Comparison of ENCODE assay signal across 13 mouse cellular contexts in the genomic region with DNA sequence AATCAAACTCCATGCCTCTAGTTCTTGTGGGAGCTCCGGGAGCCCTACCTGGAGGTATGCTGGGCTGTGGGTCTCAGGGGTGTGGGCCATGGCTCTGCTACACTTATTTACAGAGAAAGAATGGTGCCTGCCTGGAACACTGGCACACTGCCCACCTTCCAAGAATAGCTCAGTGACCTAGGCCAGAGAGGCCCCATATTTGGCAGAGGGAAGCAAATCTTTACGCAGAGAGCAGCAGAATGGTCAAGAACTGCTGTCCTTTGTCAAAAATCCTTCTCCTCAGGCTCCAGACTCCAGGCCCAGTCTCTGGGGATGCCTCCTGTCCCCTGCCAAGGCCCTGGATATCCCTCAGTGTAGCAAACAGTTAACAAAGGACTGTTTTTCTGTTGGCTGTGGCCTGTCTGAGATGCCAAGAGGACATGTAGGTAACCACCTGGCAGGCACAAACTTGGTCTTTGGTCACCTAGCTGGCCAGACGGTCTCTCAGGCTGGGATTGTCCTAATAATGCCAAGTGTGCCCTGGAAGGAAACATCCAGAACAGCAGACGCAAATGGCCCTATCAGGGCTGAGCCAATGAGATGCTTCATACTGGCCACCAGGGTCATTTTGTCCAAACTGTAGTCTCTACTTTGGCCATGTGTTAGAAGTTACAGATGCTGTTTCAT. TPM values are rescaled to one million over a fixed set of nuclear protein-coding genes. Genes with fewer than 3 reads are reported as not detected.
DNase-seq lines count a peak whose midpoint lies in the region; ATAC-seq and TF ChIP-seq lines count a peak whose summit lies in the region.
"Had no signal": no experiment of that assay in that cellular context is flagged by ENCODE, and none has a peak within 500 bp of the region (broad histone marks: within the 10 kb centered on the region; RNA-seq: fewer than 3 reads in every experiment).

No protein-coding gene starts in this region.

- no peak overlapping the region for H3K4me2 ChIP-seq in forebrain, embryonic 16.5 days (ENCODE audit: low read length)

- in situ Hi-C loops in Patski (cut with MboI; ENCODE audit: low pct_unique_long_range_greater_than_20kb): no loop called here

- H3K36me3 ChIP-seq in midbrain, embryonic 10.5 days: no peaks in the 10 kb centered on the region
- H3K36me3 ChIP-seq in forebrain, embryonic 16.5 days (ENCODE audit: control insufficient read depth, insufficient read depth): no peaks in the 10 kb centered on the region
- H3K36me3 ChIP-seq: forebrain, embryonic 10.5 days had no signal

- ATAC-seq in Patski: peak; percentile 25
- ATAC-seq in forebrain, embryonic 16.5 days: no peak
- no peak for ATAC-seq in erythroid progenitor cell, adult 5-6 weeks (replicated peaks; ENCODE audit: low FRiP score, poor library complexity, severe bottlenecking)

- no peak overlapping the region for H3K27ac ChIP-seq in cerebellum, adult 2 months (ENCODE audit: insufficient read depth, low read length)
- H3K27ac ChIP-seq in midbrain, embryonic 10.5 days (replicated peaks): no peak overlapping the region
- no peak overlapping the region for H3K27ac ChIP-seq in forebrain, embryonic 16.5 days (ENCODE audit: low read length)
- H3K27ac ChIP-seq: forebrain, embryonic 10.5 days had no signal

- H3K4me3 ChIP-seq in cerebellum, adult 2 months (replicated peaks; ENCODE audit: insufficient read depth, low read depth, low read length): no peak overlapping the region
- H3K4me3 ChIP-seq in midbrain, embryonic 10.5 days: no peak overlapping the region
- no peak overlapping the region for H3K4me3 ChIP-seq in forebrain, embryonic 16.5 days (replicated peaks; ENCODE audit: low read length)
- H3K4me3 ChIP-seq: forebrain, embryonic 10.5 days; myocyte had no signal

- peaks cover 12% of the 10 kb centered on the region for H3K4me1 ChIP-seq in cerebellum, adult 2 months (ENCODE audit: control insufficient read depth, insufficient read depth, low read length)
- H3K4me1 ChIP-seq in midbrain, embryonic 10.5 days: no peaks in the 10 kb centered on the region
- H3K4me1 ChIP-seq in forebrain, embryonic 16.5 days (replicated peaks; ENCODE audit: control insufficient read depth, insufficient read depth, low read length): peaks cover 17% of the 10 kb centered on the region
- H3K4me1 ChIP-seq: forebrain, embryonic 10.5 days had no signal

- H3K9me3 ChIP-seq in midbrain, embryonic 10.5 days (replicated peaks): no peaks in the 10 kb centered on the region
- H3K9me3 ChIP-seq in forebrain, embryonic 16.5 days (ENCODE audit: control insufficient read depth, low read length): no peaks in the 10 kb centered on the region
- H3K9me3 ChIP-seq: forebrain, embryonic 10.5 days had no signal

- peak; percentile 58 to 66 for DNase-seq in cerebellum, adult 2 months
- DNase-seq in cerebellum, adult 8-10 months: no peak
- DNase-seq in Patski (ENCODE audit: low read depth, low spot score): no peak
- DNase-seq in gastrocnemius, postnatal 36 days: peak; percentile 32 to 35
- DNase-seq in kidney, postnatal 25 days: peak; percentile 53 to 55
- DNase-seq in midbrain, embryonic 10.5 days (ENCODE audit: low spot score): no peak
- DNase-seq: B cell, adult 2 months had no signal

- intact Hi-C loops in gastrocnemius, postnatal 36 days (cut with DNase I): no loop called here

- no peak overlapping the region for H3K9ac ChIP-seq in forebrain, embryonic 16.5 days (replicated peaks; ENCODE audit: low read depth, low read length)

- TF ChIP-seq CTCF in cerebellum, adult 2 months (IDR thresholded peaks at IDR 0.05; ENCODE audit: borderline replicate concordance, insufficient read depth, low read depth, low read length): no peak
- no peak for TF ChIP-seq CTCF in Patski (IDR thresholded peaks at IDR 0.05)

- CTCF ChIA-PET in Patski (lab: Charles Lee): no interaction called here

- no peak for TF ChIP-seq POLR2A in cerebellum, adult 2 months (IDR thresholded peaks at IDR 0.05; ENCODE audit: borderline replicate concordance, insufficient read depth, low read length)

- no peaks in the 10 kb centered on the region for H3K27me3 ChIP-seq in cerebellum, adult 2 months (ENCODE audit: control insufficient read depth, insufficient read depth, low read length)
- peaks cover 5% of the 10 kb centered on the region for H3K27me3 ChIP-seq in Patski
- no peaks in the 10 kb centered on the region for H3K27me3 ChIP-seq in midbrain, embryonic 10.5 days (ENCODE audit: low read depth, poor library complexity, severe bottlenecking)
- H3K27me3 ChIP-seq in forebrain, embryonic 16.5 days (replicated peaks; ENCODE audit: control insufficient read depth, insufficient read depth, low read length): no peaks in the 10 kb centered on the region

- 24% methylated on average over 4 of the region's 4 CpGs for WGBS in cerebellum, adult 2 months
- 88% methylated on average over 4 of the region's 4 CpGs for WGBS in midbrain, embryonic 10.5 days
- WGBS in forebrain, embryonic 16.5 days: 68% methylated on average over 4 of the region's 4 CpGs

- POLR2A ChIA-PET in Patski (lab: Charles Lee): no interaction called here

RNA-seq across cellular contexts. Expression of a gene that starts 29.8 kb away (rescaled TPM):
- polyA plus RNA-seq in cerebellum, adult 2 months (2012; rRNA removed): 73.3 and 75.7 TPM in 2 replicates
- polyA plus RNA-seq in Patski (2021): 0.01 TPM
- total RNA-seq in gastrocnemius, postnatal 36 days (2021): 1 to 10 TPM; 1.1 to 1.5 TPM
- 0.10 and 0.11 TPM in 2 replicates for polyA plus RNA-seq in midbrain, embryonic 10.5 days (2016; fragmentation: Nextera tagmentation; extraction: Ambion mirVana)
- 0.72 and 0.94 TPM in 2 replicates for polyA plus RNA-seq in forebrain, embryonic 16.5 days (2015; fragmentation: Nextera tagmentation; extraction: Ambion mirVana)
- 2.1 and 2.5 TPM in 2 replicates for total RNA-seq in erythroid progenitor cell, adult 5-6 weeks (2015; ENCODE audit: low replicate concordance)
- 0.61 and 1.5 TPM in 2 replicates for total RNA-seq in erythroid progenitor cell, adult 5-6 weeks (2017; ENCODE audit: low replicate concordance)
- polyA plus RNA-seq: forebrain, embryonic 10.5 days; limb, embryonic 11.5 days; myocyte had no signal

RNA-seq across cellular contexts. Expression of a gene that starts 52.1 kb away (rescaled TPM):
- polyA plus RNA-seq in cerebellum, adult 2 months (2012; rRNA removed): 0.08 and 0.10 TPM in 2 replicates
- polyA plus RNA-seq in Patski (2021): not detected
- not detected for total RNA-seq in gastrocnemius, postnatal 36 days (2021)
- polyA plus RNA-seq in midbrain, embryonic 10.5 days (2016; fragmentation: Nextera tagmentation; extraction: Ambion mirVana): not detected in 2 replicates
- not detected in 2 replicates for polyA plus RNA-seq in forebrain, embryonic 16.5 days (2015; fragmentation: Nextera tagmentation; extraction: Ambion mirVana)
- not detected in 2 replicates for total RNA-seq in erythroid progenitor cell, adult 5-6 weeks (2015; ENCODE audit: low replicate concordance)
- not detected in 2 replicates for total RNA-seq in erythroid progenitor cell, adult 5-6 weeks (2017; ENCODE audit: low replicate concordance)
- total RNA-seq: adrenal gland, adult 18-20 months had no signal
- polyA plus RNA-seq: forebrain, embryonic 10.5 days; limb, embryonic 11.5 days; myocyte had no signal

Comparison
In these comparisons a context has a peak if more than half of its experiments do, and no peak if none do; other contexts are left out.
1. DNase-seq: peak in cerebellum, adult 2 months (2 of 2), gastrocnemius, postnatal 36 days (2 of 2) and kidney, postnatal 25 days (2 of 2); none in cerebellum, adult 8-10 months (single experiment), Patski (single experiment) and midbrain, embryonic 10.5 days (single experiment).
2. RNA of a gene that starts 29.8 kb away (polyA plus RNA-seq): 73.3 to 75.7 TPM in cerebellum, adult 2 months; 0.72 to 0.94 TPM in forebrain, embryonic 16.5 days, 0.10 to 0.11 TPM in midbrain, embryonic 10.5 days and 0.01 TPM in Patski (single experiment); every median in the first group is over 10 times any median in the second.